Mouse (Mus musculus): ENCODE measurements around the gene Bex4. TPM values are rescaled to one million over a fixed set of nuclear protein-coding genes. Genes with fewer than 3 reads are reported as not detected.
"Not testable (repeated sequence)": the region's sequence is repeated elsewhere in the genome, so short reads cannot be mapped to it uniquely, and the experiment has no call there.

The Bex4 gene
- polyA plus RNA-seq (2014; fragmentation: Nextera tagmentation; extraction: Ambion mirVana): 61.5 and 63.7 TPM in 2 replicates

GRCm38 (mm10) chrX:136138827-136139639, at the start of gene Bex4:
TSS of gene Bex4 (plus strand) at chrX:136138996.
- peak within 1 kb of the TSS; percentile 34 for H3K4me2 ChIP-seq (replicated peaks; ENCODE audit: low read depth, low read length)
- H3K4me1 ChIP-seq (ENCODE audit: control insufficient read depth, insufficient read depth, low read length); H3K27me3 ChIP-seq (ENCODE audit: control insufficient read depth, insufficient read depth, low read length); H3K9me3 ChIP-seq (ENCODE audit: control insufficient read depth, low read length); H3K36me3 ChIP-seq (ENCODE audit: control insufficient read depth, insufficient read depth, low read length); H3K27ac ChIP-seq (ENCODE audit: low read depth, low read length): not testable (repeated sequence)
- WGBS: 41% methylated on average over 16 of the region's 64 CpGs
- peak; percentile 92 for ATAC-seq (ENCODE audit: low FRiP score, low TSS enrichment)
- peak within 1 kb of the TSS; percentile 7; the same call in 1 of the 2 replicates for H3K9ac ChIP-seq (ENCODE audit: low read depth, low read length)
- peak within 1 kb of the TSS; percentile 25; the same call in 1 of the 2 replicates for H3K4me3 ChIP-seq (ENCODE audit: low read length)

DNA sequence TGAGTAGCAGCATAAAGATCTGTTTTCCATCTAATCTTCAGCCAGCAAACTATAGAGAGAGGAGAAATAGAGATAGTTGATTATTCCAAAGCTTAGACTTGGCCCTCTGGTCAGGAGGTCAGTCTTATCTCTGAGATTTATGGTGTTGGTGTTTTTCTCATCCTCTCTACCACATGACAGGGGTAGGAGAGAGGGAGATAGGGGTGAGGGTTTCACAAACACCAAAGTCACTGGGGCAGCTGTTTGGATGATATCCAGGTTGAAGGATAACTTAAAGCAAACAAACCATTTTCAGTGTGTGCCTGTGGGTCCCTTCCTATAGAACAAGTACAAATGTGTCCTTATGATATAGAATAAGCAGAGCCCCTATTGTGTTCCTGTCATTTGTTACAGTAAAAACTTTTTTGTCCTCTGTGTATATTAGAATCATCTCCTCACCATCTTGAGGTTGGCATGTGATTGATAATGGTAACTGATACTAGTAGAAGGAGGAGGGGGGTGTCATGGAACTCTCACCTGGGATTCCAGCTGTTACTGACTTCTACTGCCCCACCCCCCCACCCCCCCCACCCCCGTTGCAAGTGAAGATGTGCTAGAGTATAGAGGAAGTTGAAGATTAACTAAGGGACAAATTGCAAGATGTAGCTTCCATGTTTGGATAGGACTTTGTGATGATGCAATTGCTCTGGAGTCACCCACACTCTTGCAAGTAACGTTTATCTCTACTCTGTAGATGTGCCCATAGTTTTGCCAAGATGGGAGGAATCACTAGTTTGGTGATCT, 46.1 kb upstream of the Bex4 start:
- no peak for ATAC-seq (ENCODE audit: low FRiP score, low TSS enrichment)
- WGBS: 45% methylated on average over 2 of the region's 2 CpGs

DNA sequence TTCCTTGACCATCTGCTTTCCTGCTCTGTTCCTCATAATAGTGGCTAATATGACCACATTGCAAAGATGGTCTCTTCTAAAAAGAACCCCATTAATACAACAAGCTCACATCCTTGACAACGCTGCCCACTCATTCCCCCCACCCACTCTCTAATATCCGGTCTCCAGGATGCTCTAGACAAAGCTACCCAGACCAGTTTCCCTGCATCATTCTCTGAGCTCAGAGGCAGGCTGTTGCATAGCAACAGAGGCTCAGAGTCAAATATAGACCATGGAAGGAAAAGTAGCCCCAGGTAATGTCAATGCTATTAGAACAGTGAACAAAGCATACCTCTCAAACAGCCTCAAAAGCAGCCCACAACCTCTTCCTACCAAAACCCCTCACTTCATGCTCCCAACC, 44.4 kb upstream of the Bex4 start:
- Histone ChIP-seq H3K27me3 (ENCODE audit: control insufficient read depth, insufficient read depth, low read length) (no peaks in the 10 kb centered on the region), H3K27ac (ENCODE audit: low read depth, low read length) (no peak overlapping the region), H3K4me1 (ENCODE audit: control insufficient read depth, insufficient read depth, low read length) (no peaks in the 10 kb centered on the region), H3K4me3 (ENCODE audit: low read length) (no peak overlapping the region), H3K36me3 (ENCODE audit: control insufficient read depth, insufficient read depth, low read length) (no peaks in the 10 kb centered on the region), H3K9ac (ENCODE audit: low read depth, low read length) (no peak overlapping the region), H3K9me3 (ENCODE audit: control insufficient read depth, low read length) (no peaks in the 10 kb centered on the region), H3K4me2 (replicated peaks; ENCODE audit: low read depth, low read length) (no peak overlapping the region)
- no peak for ATAC-seq (ENCODE audit: low FRiP score, low TSS enrichment)
- WGBS: 52% methylated on average over 2 of the region's 2 CpGs

More for the DNA sequence above, 46.1 kb upstream of the Bex4 start:
- no peak overlapping the region for H3K4me2 ChIP-seq (replicated peaks; ENCODE audit: low read depth, low read length)
- H3K9me3 ChIP-seq (ENCODE audit: control insufficient read depth, low read length): no peaks in the 10 kb centered on the region
- no peaks in the 10 kb centered on the region for H3K27me3 ChIP-seq (ENCODE audit: control insufficient read depth, insufficient read depth, low read length)
- no peak overlapping the region for H3K4me3 ChIP-seq (ENCODE audit: low read length)
- no peak overlapping the region for H3K9ac ChIP-seq (ENCODE audit: low read depth, low read length)
- no peak overlapping the region for H3K27ac ChIP-seq (ENCODE audit: low read depth, low read length)
- H3K4me1 ChIP-seq (ENCODE audit: control insufficient read depth, insufficient read depth, low read length): no peaks in the 10 kb centered on the region
- H3K36me3 ChIP-seq (ENCODE audit: control insufficient read depth, insufficient read depth, low read length): no peaks in the 10 kb centered on the region

DNA sequence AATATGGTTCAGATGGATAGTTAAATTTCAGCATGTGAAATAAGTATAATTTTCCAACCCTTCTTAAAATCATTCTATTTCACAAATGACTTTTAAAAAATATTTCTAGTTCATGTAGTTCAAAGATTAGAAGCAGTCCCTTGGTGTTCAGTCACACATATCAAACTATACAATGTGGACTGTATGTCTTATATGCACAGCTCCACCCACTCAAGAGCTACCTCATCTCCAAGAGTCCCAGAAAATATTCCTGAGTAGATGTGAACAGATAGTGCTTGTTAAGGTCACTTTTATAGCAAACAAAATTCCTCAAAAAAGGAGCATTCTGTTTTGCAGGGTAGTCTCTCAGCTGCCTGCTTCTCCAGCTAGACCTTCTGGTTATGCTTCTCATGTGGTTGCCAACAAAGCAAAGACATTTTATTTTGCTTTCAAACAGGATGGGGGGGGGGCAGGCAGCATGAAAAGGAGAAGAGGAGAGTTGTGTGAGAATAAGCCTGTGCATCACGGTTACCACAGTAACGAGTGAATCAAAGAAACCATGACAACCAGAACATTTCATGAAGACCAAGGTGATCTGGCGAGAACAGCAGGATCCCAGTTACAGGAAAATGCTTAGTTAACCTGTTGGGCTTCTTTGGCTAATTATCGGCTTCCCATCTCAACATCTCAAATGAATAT, 34.6 kb upstream of the Bex4 start:
- Histone ChIP-seq H3K9me3 (ENCODE audit: control insufficient read depth, low read length) (no peaks in the 10 kb centered on the region), H3K27ac (ENCODE audit: low read depth, low read length) (no peak overlapping the region), H3K4me2 (replicated peaks; ENCODE audit: low read depth, low read length) (no peak overlapping the region), H3K4me1 (ENCODE audit: control insufficient read depth, insufficient read depth, low read length) (no peaks in the 10 kb centered on the region), H3K4me3 (ENCODE audit: low read length) (no peak overlapping the region), H3K27me3 (ENCODE audit: control insufficient read depth, insufficient read depth, low read length) (no peaks in the 10 kb centered on the region), H3K36me3 (ENCODE audit: control insufficient read depth, insufficient read depth, low read length) (no peaks in the 10 kb centered on the region), H3K9ac (ENCODE audit: low read depth, low read length) (no peak overlapping the region)
- 80% methylated on average over 4 of the region's 4 CpGs for WGBS
- ATAC-seq (ENCODE audit: low FRiP score, low TSS enrichment): no peak

GRCm38 (mm10) chrX:136104724-136105088, 34.1 kb upstream of the Bex4 start:
- Histone ChIP-seq H3K4me1 (ENCODE audit: control insufficient read depth, insufficient read depth, low read length) (no peaks in the 10 kb centered on the region), H3K9me3 (ENCODE audit: control insufficient read depth, low read length) (no peaks in the 10 kb centered on the region), H3K4me3 (ENCODE audit: low read length) (no peak overlapping the region), H3K36me3 (ENCODE audit: control insufficient read depth, insufficient read depth, low read length) (no peaks in the 10 kb centered on the region), H3K27ac (ENCODE audit: low read depth, low read length) (no peak overlapping the region), H3K27me3 (ENCODE audit: control insufficient read depth, insufficient read depth, low read length) (peaks cover 3% of the 10 kb centered on the region; the same call in 1 of the 2 replicates), H3K4me2 (replicated peaks; ENCODE audit: low read depth, low read length) (no peak overlapping the region), H3K9ac (ENCODE audit: low read depth, low read length) (no peak overlapping the region)
- ATAC-seq (ENCODE audit: low FRiP score, low TSS enrichment): no peak
- WGBS: 79% methylated on average over 3 of the region's 3 CpGs

- no peak overlapping the region for H3K9ac ChIP-seq (ENCODE audit: low read depth, low read length)
- H3K9me3 ChIP-seq (ENCODE audit: control insufficient read depth, low read length): no peaks in the 10 kb centered on the region
- ATAC-seq (ENCODE audit: low FRiP score, low TSS enrichment): peak; percentile 49; the same call in 1 of the 2 replicates
- no peak overlapping the region for H3K4me3 ChIP-seq (ENCODE audit: low read length)
- H3K36me3 ChIP-seq (ENCODE audit: control insufficient read depth, insufficient read depth, low read length): no peaks in the 10 kb centered on the region
- H3K4me1 ChIP-seq (ENCODE audit: control insufficient read depth, insufficient read depth, low read length): no peaks in the 10 kb centered on the region
- H3K27ac ChIP-seq (ENCODE audit: low read depth, low read length): no peak overlapping the region
- WGBS: 52% methylated on average over 6 of the region's 6 CpGs
- H3K27me3 ChIP-seq (ENCODE audit: control insufficient read depth, insufficient read depth, low read length): peaks cover 3% of the 10 kb centered on the region; the same call in 1 of the 2 replicates
- no peak overlapping the region for H3K4me2 ChIP-seq (replicated peaks; ENCODE audit: low read depth, low read length)
Measured at GRCm38 (mm10) chrX:136107942-136108341, 30.9 kb upstream of the Bex4 start.

GRCm38 (mm10) chrX:136115015-136115414, 23.8 kb upstream of the Bex4 start:
- WGBS: 51% methylated on average over 4 of the region's 4 CpGs
- H3K4me3 ChIP-seq (ENCODE audit: low read length): no peak overlapping the region; the same call in 1 of the 2 replicates

GRCm38 (mm10) chrX:136115419-136115961, 23.3 kb upstream of the Bex4 start:
- no peaks in the 10 kb centered on the region for H3K4me1 ChIP-seq (ENCODE audit: control insufficient read depth, insufficient read depth, low read length)
- ATAC-seq (ENCODE audit: low FRiP score, low TSS enrichment): peak; percentile 99
- H3K36me3 ChIP-seq (ENCODE audit: control insufficient read depth, insufficient read depth, low read length): no peaks in the 10 kb centered on the region
- H3K4me3 ChIP-seq (ENCODE audit: low read length): peak overlapping the region; percentile 25
- peak overlapping the region; percentile 19; the same call in 1 of the 2 replicates for H3K9ac ChIP-seq (ENCODE audit: low read depth, low read length)
- 32% methylated on average over 23 of the region's 23 CpGs for WGBS
- no peaks in the 10 kb centered on the region for H3K9me3 ChIP-seq (ENCODE audit: control insufficient read depth, low read length)
- 0 out of 2 replicates have a peak, but pooled peaks cover 4% of the 10 kb centered on the region for H3K27me3 ChIP-seq (ENCODE audit: control insufficient read depth, insufficient read depth, low read length)
- no peak overlapping the region for H3K27ac ChIP-seq (ENCODE audit: low read depth, low read length)
- H3K4me2 ChIP-seq (replicated peaks; ENCODE audit: low read depth, low read length): peak overlapping the region; percentile 35

More at GRCm38 (mm10) chrX:136115015-136115414, 23.8 kb upstream of the Bex4 start:
- Histone ChIP-seq H3K9me3 (ENCODE audit: control insufficient read depth, low read length) (no peaks in the 10 kb centered on the region), H3K36me3 (ENCODE audit: control insufficient read depth, insufficient read depth, low read length) (no peaks in the 10 kb centered on the region), H3K27me3 (ENCODE audit: control insufficient read depth, insufficient read depth, low read length) (0 out of 2 replicates have a peak, but pooled peaks cover 4% of the 10 kb centered on the region), H3K4me1 (ENCODE audit: control insufficient read depth, insufficient read depth, low read length) (no peaks in the 10 kb centered on the region), H3K9ac (ENCODE audit: low read depth, low read length) (no peak overlapping the region), H3K27ac (ENCODE audit: low read depth, low read length) (no peak overlapping the region), H3K4me2 (replicated peaks; ENCODE audit: low read depth, low read length) (no peak overlapping the region; the same call in 1 of the 2 replicates)
- ATAC-seq (ENCODE audit: low FRiP score, low TSS enrichment): peak; percentile 36
